Mouse (Mus musculus) ovary, postnatal 10 days (tissue): ENCODE data around the gene Ccdc63.
"Not testable (repeated sequence)": the region's sequence is repeated elsewhere in the genome, so short reads cannot be mapped to it uniquely, and the experiment has no call there.

Source experiments
- DNase-seq: peaks from one replicate; pipeline ENCODE4 v3.0.0; 2022; ENCODE audit warnings: low spot score

Ccdc63 gene

GRCm38 (mm10) chr5:122148107-122148506 lies 7.5 kb upstream of the Ccdc63 start:
- no peak for DNase-seq

DNA sequence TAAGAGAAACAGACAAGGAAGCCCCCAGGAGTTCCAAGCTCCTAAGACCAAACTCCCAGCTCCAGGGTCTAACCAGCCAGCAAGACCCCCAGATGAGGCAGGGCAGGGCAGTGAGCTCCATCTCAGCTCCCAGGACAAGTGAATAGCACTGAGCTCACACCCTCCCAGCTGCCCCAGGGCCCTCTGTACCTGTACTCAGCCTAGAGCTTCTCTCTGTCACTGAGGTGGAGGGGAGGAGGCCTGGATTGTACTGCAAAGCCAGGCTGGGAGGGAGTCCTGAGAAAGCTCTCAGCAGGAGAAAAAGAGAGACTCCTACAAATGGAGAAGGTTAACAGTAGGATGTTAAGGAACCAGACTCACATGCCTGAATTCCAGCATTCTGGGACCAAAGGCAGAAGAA lies 6.0 kb upstream of the Ccdc63 start:
- DNase-seq = no peak

DNA sequence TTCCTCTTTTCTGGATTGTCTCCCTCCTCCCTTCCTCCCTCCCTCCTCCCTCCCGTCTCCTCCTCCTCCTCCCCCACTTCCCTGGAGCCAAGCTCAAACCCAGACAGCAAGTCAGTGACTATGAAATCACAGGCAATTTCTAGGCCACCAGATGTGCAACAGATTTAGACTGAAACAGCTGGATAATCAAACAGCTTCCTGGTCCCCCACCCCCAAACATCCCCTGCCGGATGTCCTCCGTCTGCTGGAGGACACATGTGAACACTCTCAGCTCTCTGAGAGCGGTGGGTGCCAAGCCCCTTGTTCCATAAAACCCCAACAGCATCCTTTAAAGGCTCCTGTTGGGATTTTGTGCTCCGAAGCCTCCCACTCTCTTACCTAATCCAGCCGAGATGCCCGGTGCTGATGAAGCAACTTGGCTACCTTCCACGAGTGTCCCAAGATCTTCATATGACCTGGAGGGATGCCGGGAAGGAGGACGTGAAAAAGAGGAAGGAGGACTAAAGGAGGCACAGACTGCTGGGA lies 5.5 kb upstream of the Ccdc63 start:
- peak; percentile 31 for DNase-seq

DNA sequence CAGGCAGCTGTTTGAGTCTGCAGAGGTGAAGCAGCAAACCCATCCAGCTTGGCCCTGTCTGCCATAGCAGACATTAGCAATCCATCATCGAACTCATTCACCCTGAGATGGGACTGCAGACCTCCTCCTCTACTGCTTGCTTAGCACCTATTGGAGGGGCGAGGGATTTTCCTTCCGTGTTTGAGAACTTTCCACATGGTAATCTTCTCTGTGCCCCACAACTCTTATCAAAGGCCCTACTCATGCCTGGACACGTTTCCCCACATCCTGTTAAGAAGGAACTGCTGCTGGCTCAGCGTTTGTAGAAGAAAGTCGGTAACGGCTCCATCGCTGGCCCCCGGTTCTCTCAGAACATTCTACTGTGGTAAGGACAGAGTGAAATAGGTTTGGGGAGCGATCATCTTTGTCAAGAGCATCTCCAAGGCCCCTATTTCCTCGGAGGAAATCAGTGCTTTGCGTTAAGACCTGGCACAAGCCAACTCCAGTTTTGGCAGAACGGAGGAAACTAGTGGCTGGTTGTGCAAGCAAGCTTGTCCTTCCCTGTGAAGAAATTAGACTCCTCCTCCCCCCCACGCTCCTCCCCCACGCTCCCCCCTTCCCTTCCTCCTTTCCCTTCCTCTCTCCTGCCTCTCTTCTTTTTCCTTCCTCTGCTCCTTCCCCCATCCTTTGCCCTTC lies 4.9 kb upstream of the Ccdc63 start:
- no peak for DNase-seq

DNA sequence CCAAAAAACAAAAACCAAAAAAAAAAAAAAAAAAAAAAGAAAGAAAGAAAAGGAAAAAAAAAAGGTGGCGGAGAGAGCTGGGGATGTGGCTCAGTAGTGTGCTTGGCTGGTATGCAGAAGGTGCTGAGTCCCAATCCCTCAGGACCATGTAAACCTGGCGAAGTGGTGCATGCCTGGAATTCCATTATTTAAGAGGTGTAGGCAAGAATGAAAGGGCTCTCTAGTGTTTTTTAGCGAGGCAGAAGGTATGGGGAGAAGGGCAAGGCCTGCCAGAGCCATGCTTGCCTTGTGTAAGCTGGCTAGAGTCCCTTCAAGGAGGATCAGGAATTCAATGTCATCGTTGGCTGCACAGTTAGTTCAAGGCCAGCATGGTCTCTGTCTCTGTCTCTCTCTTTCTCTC lies 4.2 kb upstream of the Ccdc63 start:
- DNase-seq = no peak

DNA sequence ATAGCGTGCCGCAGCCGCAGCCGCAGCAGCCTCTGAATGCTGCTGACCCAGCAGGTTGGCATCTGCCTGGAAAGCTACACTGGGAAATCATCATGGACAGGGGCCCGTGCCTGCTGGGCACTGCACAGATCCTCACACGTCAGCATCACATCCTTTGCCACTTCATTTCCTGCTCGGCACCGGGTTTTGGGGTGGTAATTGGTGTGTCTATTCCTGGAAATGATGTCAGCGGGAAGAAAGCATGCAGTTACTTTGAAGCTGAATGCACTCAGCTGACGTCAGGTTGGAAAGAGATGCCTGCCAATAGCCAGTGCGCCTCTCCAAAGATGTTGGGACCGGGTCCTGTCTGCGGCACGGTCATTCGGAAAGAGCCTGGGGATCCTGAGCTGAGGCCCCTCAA lies 2.9 kb upstream of the Ccdc63 start:
- no peak for DNase-seq

GRCm38 (mm10) chr5:122142230-122142992 lies 1.8 kb upstream of the Ccdc63 start:
- DNase-seq = no peak

DNA sequence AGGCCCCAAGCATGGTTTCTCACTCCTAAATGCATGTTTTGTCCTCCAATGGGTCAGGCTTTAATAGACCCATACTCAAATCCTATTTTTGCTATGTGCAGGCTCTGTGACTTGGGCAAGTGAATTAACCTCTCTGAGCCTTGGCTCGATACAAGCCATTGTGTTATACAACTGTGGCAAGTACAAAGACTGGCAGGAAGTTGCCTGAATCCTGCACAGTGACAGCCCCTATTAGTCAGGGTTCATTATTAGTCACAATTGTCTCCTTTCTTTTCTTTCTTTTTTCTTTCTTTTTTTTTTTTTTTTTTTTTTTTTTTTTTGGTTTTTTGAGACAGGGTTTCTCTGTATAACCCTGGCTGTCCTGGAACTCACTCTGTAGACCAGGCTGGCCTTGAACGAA lies 852 bp downstream of the Ccdc63 start:
- not testable (repeated sequence) for DNase-seq

DNA sequence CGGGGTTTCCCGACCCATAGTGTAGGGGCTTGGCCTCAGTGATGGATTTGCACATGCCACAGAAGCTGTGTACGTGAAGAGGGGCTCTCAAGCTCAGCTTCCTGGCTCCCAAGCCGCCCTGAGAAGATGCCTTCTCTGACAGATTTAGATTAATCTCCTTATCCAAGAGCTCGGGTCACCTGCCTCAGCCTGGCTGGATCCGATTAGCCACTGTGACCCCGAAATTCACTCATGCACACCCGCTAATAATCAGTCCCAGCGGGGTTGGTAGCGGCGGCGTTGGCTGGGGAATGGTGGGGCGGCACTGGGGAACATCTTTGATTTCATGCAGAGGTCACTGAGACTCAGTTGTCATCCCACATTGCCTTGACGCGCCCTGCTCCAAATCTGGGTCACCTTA lies 1.8 kb downstream of the Ccdc63 start:
- no peak for DNase-seq

DNA sequence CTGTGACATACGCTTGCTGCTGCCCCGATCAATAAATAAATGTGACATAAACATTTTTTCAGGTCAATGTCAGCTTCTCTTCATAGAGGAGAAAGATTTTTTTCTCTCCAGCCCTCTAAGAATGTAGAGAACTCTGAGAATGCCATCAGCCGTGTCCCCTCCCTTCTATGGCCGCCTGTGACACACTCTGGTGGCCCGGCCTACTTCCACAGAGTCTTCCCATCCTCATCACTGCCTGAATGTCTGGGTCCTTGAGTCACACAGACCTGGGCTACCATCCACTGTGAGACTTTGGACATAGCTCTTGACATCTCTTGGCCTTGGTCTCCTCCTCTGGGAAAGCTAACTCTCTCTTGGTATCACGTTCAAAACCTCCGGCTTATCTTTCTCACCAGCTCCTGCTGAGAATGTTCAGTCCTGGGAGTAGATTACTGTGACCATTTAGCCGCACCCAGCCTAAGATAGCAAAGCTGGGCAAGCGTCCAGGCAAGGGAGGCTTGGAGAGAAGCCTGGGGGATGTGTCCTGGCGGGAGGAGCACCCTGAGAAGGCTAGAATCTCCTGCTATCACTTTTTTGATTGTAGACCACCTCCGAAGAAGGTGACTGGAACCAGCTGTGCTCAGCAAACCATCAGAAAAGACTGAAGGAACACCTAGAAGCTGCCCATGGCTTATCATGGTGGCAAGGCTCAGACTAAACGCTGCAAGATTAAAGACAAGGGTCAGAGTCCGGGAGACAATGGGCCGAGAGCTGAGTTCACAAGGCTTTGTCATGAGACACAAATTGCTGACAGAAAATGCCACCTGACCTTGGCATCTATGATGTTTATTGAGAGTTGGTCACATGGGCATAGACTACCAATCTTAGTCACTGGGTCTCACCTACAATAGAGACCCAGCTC lies 3.9 kb downstream of the Ccdc63 start:
- peak; percentile 31 for DNase-seq

- no peak for DNase-seq
Observed at GRCm38 (mm10) chr5:122135290-122135882, 5.2 kb downstream of the Ccdc63 start.

- no peak for DNase-seq
Observed at GRCm38 (mm10) chr5:122134395-122135289, 6.0 kb downstream of the Ccdc63 start.

DNA sequence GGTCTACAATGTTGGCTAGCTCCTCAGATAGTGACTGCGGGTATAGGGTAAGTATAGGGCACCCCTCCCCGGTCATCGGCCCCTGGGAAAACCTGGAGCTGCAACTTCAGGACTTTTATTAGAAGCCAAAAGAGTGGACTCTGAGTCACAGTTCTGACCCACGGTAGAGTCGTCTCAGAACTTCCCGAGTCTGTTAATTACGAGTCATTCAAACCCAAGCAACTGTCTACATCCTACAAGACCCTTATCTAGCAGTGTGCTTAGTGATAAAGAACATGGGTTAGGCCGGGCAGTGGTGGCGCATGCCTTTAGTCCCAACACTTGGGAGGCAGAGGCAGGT lies 7.6 kb downstream of the Ccdc63 start:
- DNase-seq = no peak

- DNase-seq = no peak
Observed at GRCm38 (mm10) chr5:122132167-122133049, 8.2 kb downstream of the Ccdc63 start.

DNA sequence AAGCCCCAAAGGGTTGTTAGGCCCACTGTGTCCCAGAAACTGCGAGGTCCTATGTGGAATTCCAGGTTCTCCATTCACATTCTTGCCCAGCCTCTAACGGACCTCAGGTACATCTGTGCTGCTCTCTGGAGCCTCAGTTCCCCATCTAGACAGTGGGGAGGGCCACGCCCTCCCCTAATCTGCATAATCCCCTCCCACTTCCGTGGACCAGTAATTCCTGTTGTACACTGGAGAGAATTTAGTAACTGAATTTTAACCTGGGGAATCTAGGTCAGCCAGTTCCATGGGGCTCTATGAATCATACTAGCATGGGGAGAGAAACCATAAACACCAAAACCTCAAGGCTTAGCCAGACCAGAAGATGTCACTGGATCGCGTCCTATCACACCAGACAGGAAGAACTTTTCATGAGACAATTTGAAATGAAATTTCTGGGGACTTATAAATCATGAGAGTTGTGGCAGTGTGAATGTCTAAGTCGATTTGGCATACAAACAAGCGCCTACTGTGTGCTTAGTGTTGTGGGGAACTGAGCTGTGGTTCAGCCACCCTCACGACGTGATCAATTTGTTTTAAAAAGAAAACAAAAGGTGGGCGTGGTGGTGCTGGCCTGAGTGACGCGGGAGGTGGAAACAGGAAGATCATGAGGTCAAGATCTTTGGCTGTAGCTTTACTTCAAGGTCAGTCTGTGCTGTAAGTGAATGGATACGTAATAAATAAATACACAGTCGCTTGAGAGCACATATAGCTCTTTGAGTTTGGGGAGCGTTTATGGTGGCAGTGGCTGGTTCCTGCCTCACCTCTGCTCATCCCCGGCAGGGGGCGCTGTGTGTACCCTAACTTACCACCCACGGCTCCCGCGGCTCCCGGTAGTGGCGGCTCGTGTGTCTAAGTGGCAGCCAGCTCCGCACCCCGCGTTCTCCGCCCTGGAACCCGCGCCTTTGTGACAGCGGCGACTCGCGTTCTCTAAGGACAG lies 9.3 kb downstream of the Ccdc63 start:
- DNase-seq = peak; percentile 82

- DNase-seq = no peak
Observed at GRCm38 (mm10) chr5:122130341-122130998, 10.2 kb downstream of the Ccdc63 start.

DNA sequence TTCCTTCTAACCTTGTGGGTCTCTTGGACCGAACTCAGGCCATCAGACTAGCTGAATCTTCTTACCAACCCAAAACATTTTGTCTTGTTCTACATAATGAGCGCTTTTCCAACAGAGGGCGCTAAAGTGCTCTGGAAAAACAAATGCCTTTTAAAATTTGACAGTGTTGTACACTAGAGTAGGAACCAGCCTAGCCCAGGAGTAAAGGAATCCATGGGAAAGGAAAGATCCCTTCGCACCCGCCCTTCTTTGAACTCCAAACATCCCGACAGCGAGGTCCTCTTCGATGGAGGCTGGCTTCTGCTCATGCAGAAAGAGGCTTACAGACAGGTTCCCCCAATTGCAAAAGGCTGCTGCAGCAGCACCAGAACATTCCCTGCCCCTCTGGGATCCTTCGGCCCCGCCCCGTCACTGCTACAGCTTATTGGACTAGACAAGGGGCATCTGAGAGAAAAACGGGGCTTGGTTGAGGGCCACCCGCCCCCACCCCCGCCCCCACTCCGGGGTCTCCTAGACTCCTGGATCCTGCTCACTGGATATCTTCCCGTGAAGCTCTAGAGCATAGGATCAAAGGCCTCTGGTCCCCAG lies 11.5 kb downstream of the Ccdc63 start:
- no peak for DNase-seq

- no peak for DNase-seq
Observed at GRCm38 (mm10) chr5:122125211-122125760, 15.3 kb downstream of the Ccdc63 start.
